Mouse (Mus musculus): ENCODE data around the gene Spib. TPM values are rescaled to one million over a fixed set of nuclear protein-coding genes. Genes with fewer than 3 reads are reported as not detected.
A peak's percentile ranks its signal among the peaks of the same experiment; 100 is the strongest.

Gene Spib
- polyA plus RNA-seq, 1 experiment = 18.7 TPM

- Histone ChIP-seq H3K27me3 (ENCODE audit: control insufficient read depth, insufficient read depth, low read length) (no peaks in the 10 kb centered on the region), H3K36me3 (ENCODE audit: control insufficient read depth, insufficient read depth, low read length) (peaks cover 11% of the 10 kb centered on the region; the same call in 1 of the 2 replicates), H3K4me3 (ENCODE audit: low read depth, low read length) (0 out of 2 replicates have a peak overlapping the region, but pooled peaks have one; percentile 8), H3K27ac (ENCODE audit: insufficient read depth, low read depth, low read length) (no peak overlapping the region), H3K4me1 (ENCODE audit: control insufficient read depth, insufficient read depth, insufficient read length, low read length) (peaks cover 5% of the 10 kb centered on the region; the same call in 1 of the 2 replicates)
- TF ChIP-seq CTCF (IDR thresholded peaks at IDR 0.05; ENCODE audit: extremely low read depth, insufficient read length, insufficient replicate concordance, low read depth, low read length) (no peak), POLR2A (IDR thresholded peaks at IDR 0.05; ENCODE audit: low read depth, low read length) (no peak)
- WGBS = 80% methylated on average over 13 of the region's 13 CpGs
These were observed 2.4 kb upstream of the Spib start for GRCm38 (mm10) chr7:44534242-44534641.

GRCm38 (mm10) chr7:44533746-44534045 is 1.8 kb upstream of the Spib start:
- TF ChIP-seq CTCF (IDR thresholded peaks at IDR 0.05; ENCODE audit: extremely low read depth, insufficient read length, insufficient replicate concordance, low read depth, low read length) (no peak), POLR2A (IDR thresholded peaks at IDR 0.05; ENCODE audit: low read depth, low read length) (no peak)
- H3K27me3 ChIP-seq (ENCODE audit: control insufficient read depth, insufficient read depth, low read length) = no peaks in the 10 kb centered on the region
- no peak overlapping the region for H3K4me3 ChIP-seq (ENCODE audit: low read depth, low read length)
- peaks cover 7% of the 10 kb centered on the region; the same call in 1 of the 2 replicates for H3K36me3 ChIP-seq (ENCODE audit: control insufficient read depth, insufficient read depth, low read length)
- 91% methylated on average over 12 of the region's 12 CpGs for WGBS
- H3K4me1 ChIP-seq (ENCODE audit: control insufficient read depth, insufficient read depth, insufficient read length, low read length) = peaks cover 5% of the 10 kb centered on the region; the same call in 1 of the 2 replicates
- no peak overlapping the region for H3K27ac ChIP-seq (ENCODE audit: insufficient read depth, low read depth, low read length)

GRCm38 (mm10) chr7:44532918-44533745 is 1.3 kb upstream of the Spib start:
- Histone ChIP-seq H3K4me3 (ENCODE audit: low read depth, low read length) (no peak overlapping the region), H3K4me1 (ENCODE audit: control insufficient read depth, insufficient read depth, insufficient read length, low read length) (peaks cover 5% of the 10 kb centered on the region; the same call in 1 of the 2 replicates), H3K36me3 (ENCODE audit: control insufficient read depth, insufficient read depth, low read length) (peaks cover 5% of the 10 kb centered on the region; the same call in 1 of the 2 replicates), H3K27ac (ENCODE audit: insufficient read depth, low read depth, low read length) (no peak overlapping the region), H3K27me3 (ENCODE audit: control insufficient read depth, insufficient read depth, low read length) (no peaks in the 10 kb centered on the region)
- TF ChIP-seq CTCF (IDR thresholded peaks at IDR 0.05; ENCODE audit: extremely low read depth, insufficient read length, insufficient replicate concordance, low read depth, low read length) = no peak
- TF ChIP-seq POLR2A (IDR thresholded peaks at IDR 0.05; ENCODE audit: low read depth, low read length) = no peak
- 60% methylated on average over 29 of the region's 29 CpGs for WGBS

GRCm38 (mm10) chr7:44531207-44531606 is 664 bp downstream of the Spib start:
- Histone ChIP-seq H3K27me3 (ENCODE audit: control insufficient read depth, insufficient read depth, low read length) (no peaks in the 10 kb centered on the region), H3K4me1 (ENCODE audit: control insufficient read depth, insufficient read depth, insufficient read length, low read length) (peaks cover 10% of the 10 kb centered on the region; the same call in 1 of the 2 replicates), H3K27ac (ENCODE audit: insufficient read depth, low read depth, low read length) (no peak overlapping the region), H3K36me3 (ENCODE audit: control insufficient read depth, insufficient read depth, low read length) (peaks cover 2% of the 10 kb centered on the region; the same call in 1 of the 2 replicates), H3K4me3 (ENCODE audit: low read depth, low read length) (peak overlapping the region; percentile 31; the same call in 1 of the 2 replicates)
- TF ChIP-seq CTCF (IDR thresholded peaks at IDR 0.05; ENCODE audit: extremely low read depth, insufficient read length, insufficient replicate concordance, low read depth, low read length) = no peak
- no peak for TF ChIP-seq POLR2A (IDR thresholded peaks at IDR 0.05; ENCODE audit: low read depth, low read length)
- 64% methylated on average over 5 of the region's 5 CpGs for WGBS

- Histone ChIP-seq H3K4me1 (ENCODE audit: control insufficient read depth, insufficient read depth, insufficient read length, low read length) (peaks cover 11% of the 10 kb centered on the region), H3K27ac (ENCODE audit: insufficient read depth, low read depth, low read length) (no peak overlapping the region), H3K27me3 (ENCODE audit: control insufficient read depth, insufficient read depth, low read length) (no peaks in the 10 kb centered on the region), H3K4me3 (ENCODE audit: low read depth, low read length) (no peak overlapping the region), H3K36me3 (ENCODE audit: control insufficient read depth, insufficient read depth, low read length) (no peaks in the 10 kb centered on the region; the same call in 1 of the 2 replicates)
- no peak for TF ChIP-seq POLR2A (IDR thresholded peaks at IDR 0.05; ENCODE audit: low read depth, low read length)
- no peak for TF ChIP-seq CTCF (IDR thresholded peaks at IDR 0.05; ENCODE audit: extremely low read depth, insufficient read length, insufficient replicate concordance, low read depth, low read length)
- WGBS = 78% methylated on average over 3 of the region's 3 CpGs
These were observed 1.4 kb downstream of the Spib start for GRCm38 (mm10) chr7:44530507-44530906.

- H3K4me1 ChIP-seq (ENCODE audit: control insufficient read depth, insufficient read depth, insufficient read length, low read length) = peaks cover 15% of the 10 kb centered on the region
- H3K27me3 ChIP-seq (ENCODE audit: control insufficient read depth, insufficient read depth, low read length) = no peaks in the 10 kb centered on the region
- H3K4me3 ChIP-seq (ENCODE audit: low read depth, low read length) = no peak overlapping the region
- H3K27ac ChIP-seq (ENCODE audit: insufficient read depth, low read depth, low read length) = no peak overlapping the region
- TF ChIP-seq CTCF (IDR thresholded peaks at IDR 0.05; ENCODE audit: extremely low read depth, insufficient read length, insufficient replicate concordance, low read depth, low read length) = no peak
- no peak for TF ChIP-seq POLR2A (IDR thresholded peaks at IDR 0.05; ENCODE audit: low read depth, low read length)
- WGBS = 75% methylated on average over 5 of the region's 5 CpGs
- no peaks in the 10 kb centered on the region; the same call in 1 of the 2 replicates for H3K36me3 ChIP-seq (ENCODE audit: control insufficient read depth, insufficient read depth, low read length)
These were observed 2.4 kb downstream of the Spib start for GRCm38 (mm10) chr7:44529518-44529917.
